Comparison of ENCODE assay signal across 15 mouse cellular contexts in the genomic region with DNA sequence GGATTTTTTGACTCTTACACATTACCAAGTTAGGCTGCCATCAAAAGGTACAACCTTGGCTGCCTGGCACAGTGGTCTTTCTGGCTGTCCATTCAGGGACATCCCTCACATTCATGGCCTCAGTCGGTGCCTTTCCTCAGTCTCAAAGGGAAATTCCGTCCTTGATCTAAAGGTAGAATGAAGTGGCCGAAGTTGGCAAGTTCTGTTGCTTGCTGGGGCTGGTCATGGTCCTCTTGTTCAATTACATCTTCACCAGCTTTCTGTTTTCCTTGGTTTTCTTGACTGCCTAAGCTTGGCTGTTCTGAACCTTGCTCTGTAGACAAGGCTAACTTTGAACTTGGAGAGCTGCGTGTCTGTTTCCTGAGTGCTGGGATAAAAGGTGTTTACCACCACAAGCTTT. TPM values are rescaled to one million over a fixed set of nuclear protein-coding genes. Genes with fewer than 3 reads are reported as not detected.
DNase-seq lines count a peak whose midpoint lies in the region.
"Had no signal": no experiment of that assay in that cellular context is flagged by ENCODE, and none has a peak within 500 bp of the region (broad histone marks: within the 10 kb centered on the region; RNA-seq: fewer than 3 reads in every experiment).

No protein-coding gene starts in this region.

- H3K4me1 ChIP-seq in heart, embryonic 10.5 days = no peaks in the 10 kb centered on the region

- H3K27ac ChIP-seq in heart, embryonic 10.5 days = no peak overlapping the region

- H3K4me3 ChIP-seq in heart, embryonic 10.5 days = no peak overlapping the region

- no peaks in the 10 kb centered on the region for H3K27me3 ChIP-seq in heart, embryonic 10.5 days (ENCODE audit: insufficient read depth, poor library complexity, severe bottlenecking)
- H3K27me3 ChIP-seq: CH12.LX, Patski had no signal

- intact Hi-C loops in heart, postnatal 25 days (cut with DNase I) = no loop called here

- peak; percentile 64 for DNase-seq in heart, adult 11 months
- no peak for DNase-seq in heart, postnatal 25 days (ENCODE audit: low spot score)
- peak; percentile 60 for DNase-seq in heart, embryonic 10.5 days (ENCODE audit: low spot score)
- no peak for DNase-seq in heart, adult 9 months (ENCODE audit: low spot score in 2 of 2)
- DNase-seq: adrenal gland, adult 2 months; adrenal gland, adult 8-10 months; adrenal gland, postnatal 10 days; adrenal gland, postnatal 14 days; adrenal gland, postnatal 25 days; B cell, adult 2 months; cerebellum, adult 11 months; cerebellum, adult 11-12 months; cerebellum, adult 18-20 months had no signal

- peaks cover 68% of the 10 kb centered on the region for H3K36me3 ChIP-seq in heart, embryonic 10.5 days

- no peaks in the 10 kb centered on the region for H3K9me3 ChIP-seq in heart, embryonic 10.5 days

- WGBS in heart, embryonic 10.5 days = 93% methylated on average over 4 of the region's 4 CpGs

RNA-seq across cellular contexts. Expression of gene Arid4a, which starts 20.0 kb away (rescaled TPM):
- 10 to 100 TPM; 12.0 to 16.7 TPM for total RNA-seq in heart, postnatal 25 days (2021)
- polyA plus RNA-seq in heart, embryonic 10.5 days (2016; fragmentation: Nextera tagmentation; extraction: Ambion mirVana) = 24.1 and 26.9 TPM in 2 replicates

Comparison
In these comparisons a context has a peak if more than half of its experiments do, and no peak if none do; other contexts are left out.
1. DNase-seq: peak in heart, adult 11 months (single experiment) and heart, embryonic 10.5 days (single experiment); none in heart, postnatal 25 days (single experiment) and heart, adult 9 months (0 of 2).